Mouse (Mus musculus): ENCODE measurements at regions not wholly inside any gene's neighbourhood (a gene's known extent, or its start where the extent isn't known, plus 50 kb on each side); places are given as distances from the start of the nearest gene placed in this dataset.

- Histone ChIP-seq H3K4me3 (no peak overlapping the region), H3K79me2 (ENCODE audit: control insufficient read depth, insufficient read depth) (no peaks in the 10 kb centered on the region), H3K27me3 (ENCODE audit: control insufficient read depth, insufficient read depth, insufficient read length) (no peaks in the 10 kb centered on the region), H3K4me2 (ENCODE audit: low read depth) (peak overlapping the region; percentile 24), H3K36me3 (ENCODE audit: control insufficient read depth, insufficient read depth) (no peaks in the 10 kb centered on the region), H3ac (ENCODE audit: control insufficient read depth, insufficient read length) (no peak overlapping the region)
- no peak for TF ChIP-seq TCF12 (IDR thresholded peaks at IDR 0.05; ENCODE audit: insufficient read depth, poor library complexity, severe bottlenecking)
- no peak for TF ChIP-seq POLR2A (IDR thresholded peaks at IDR 0.05; ENCODE audit: insufficient read length, low read depth)
- TF ChIP-seq MAX (IDR thresholded peaks at IDR 0.05; ENCODE audit: low read depth) = no peak
- no peak for TF ChIP-seq MYOG (IDR thresholded peaks at IDR 0.05; ENCODE audit: control insufficient read depth in 1 of 3, insufficient read depth in 1 of 3, insufficient read length in 2 of 3, low read depth in 2 of 3)
- no peak for TF ChIP-seq SRF (IDR thresholded peaks at IDR 0.05; ENCODE audit: control insufficient read depth, insufficient read length, low read depth)
- no peak for TF ChIP-seq E2F4 (IDR thresholded peaks at IDR 0.05; ENCODE audit: insufficient read depth)
- no peak for TF ChIP-seq MYOD1 (IDR thresholded peaks at IDR 0.05; ENCODE audit: control insufficient read depth in 1 of 3, insufficient read length in 2 of 3, low read depth in 2 of 3)
- TF ChIP-seq CEBPB (IDR thresholded peaks at IDR 0.05; ENCODE audit: insufficient read depth, poor library complexity, severe bottlenecking) = no peak
- TF ChIP-seq USF1 (IDR thresholded peaks at IDR 0.05; ENCODE audit: low read depth) = no peak
- TF ChIP-seq POLR2AphosphoS2 (IDR thresholded peaks at IDR 0.05; ENCODE audit: insufficient read length, low read depth) = no peak
- TF ChIP-seq TCF3 (IDR thresholded peaks at IDR 0.05; ENCODE audit: insufficient read length, low read depth) = no peak
Observed at GRCm38 (mm10) chr10:38909152-38909732, 56.1 kb upstream of the Lama4 start.

- no peaks in the 10 kb centered on the region for H3K27me3 ChIP-seq (ENCODE audit: control insufficient read depth, insufficient read depth, insufficient read length)
- H3K4me2 ChIP-seq (ENCODE audit: low read depth) = no peak overlapping the region
- no peaks in the 10 kb centered on the region for H3K79me2 ChIP-seq (ENCODE audit: control insufficient read depth, insufficient read depth)
- no peak overlapping the region for H3K4me3 ChIP-seq
- no peaks in the 10 kb centered on the region for H3K36me3 ChIP-seq (ENCODE audit: control insufficient read depth, insufficient read depth)
- no peak overlapping the region for H3ac ChIP-seq (ENCODE audit: control insufficient read depth, insufficient read length)
- no peak for TF ChIP-seq E2F4 (IDR thresholded peaks at IDR 0.05; ENCODE audit: insufficient read depth)
- no peak for TF ChIP-seq POLR2AphosphoS2 (IDR thresholded peaks at IDR 0.05; ENCODE audit: insufficient read length, low read depth)
- TF ChIP-seq CEBPB (IDR thresholded peaks at IDR 0.05; ENCODE audit: insufficient read depth, poor library complexity, severe bottlenecking) = no peak
- TF ChIP-seq MYOD1 (IDR thresholded peaks at IDR 0.05; ENCODE audit: control insufficient read depth in 1 of 3, insufficient read length in 2 of 3, low read depth in 2 of 3) = no peak
- TF ChIP-seq USF1 (IDR thresholded peaks at IDR 0.05; ENCODE audit: low read depth) = no peak
Observed at GRCm38 (mm10) chr10:38909843-38910242, 55.5 kb upstream of the Lama4 start.

DNA sequence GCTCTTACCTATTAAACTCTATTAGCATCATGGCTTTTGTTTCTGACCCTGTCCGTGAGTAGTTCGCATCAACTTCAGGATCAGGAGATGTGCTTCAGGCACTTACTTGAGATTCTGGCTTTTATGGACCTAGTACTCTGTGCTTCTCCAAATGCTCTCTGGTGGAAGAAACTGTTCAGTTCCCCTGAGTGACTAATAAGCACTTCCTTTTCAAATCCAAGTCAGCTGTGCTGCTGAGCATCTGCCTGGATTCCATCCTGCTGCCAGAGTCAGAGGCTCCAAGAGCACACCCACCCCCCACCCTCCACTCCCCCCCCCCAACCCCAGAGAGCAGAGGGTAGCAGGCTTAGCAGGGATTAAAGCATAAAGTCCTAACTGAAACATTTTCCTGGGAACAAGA, 52.3 kb upstream of the Lama4 start:
- Histone ChIP-seq H3K4me3 (no peak overlapping the region), H3K79me2 (ENCODE audit: control insufficient read depth, insufficient read depth) (no peaks in the 10 kb centered on the region), H3K4me2 (ENCODE audit: low read depth) (no peak overlapping the region), H3K36me3 (ENCODE audit: control insufficient read depth, insufficient read depth) (no peaks in the 10 kb centered on the region), H3K27me3 (ENCODE audit: control insufficient read depth, insufficient read depth, insufficient read length) (no peaks in the 10 kb centered on the region), H3ac (ENCODE audit: control insufficient read depth, insufficient read length) (no peak overlapping the region)
- no peak for TF ChIP-seq POLR2AphosphoS2 (IDR thresholded peaks at IDR 0.05; ENCODE audit: insufficient read length, low read depth)
